Mouse (Mus musculus): ENCODE results near the gene Tas1r1.
"Not testable (repeated sequence)": the region's sequence is repeated elsewhere in the genome, so short reads cannot be mapped to it uniquely, and the experiment has no call there.

Tas1r1 gene

DNA sequence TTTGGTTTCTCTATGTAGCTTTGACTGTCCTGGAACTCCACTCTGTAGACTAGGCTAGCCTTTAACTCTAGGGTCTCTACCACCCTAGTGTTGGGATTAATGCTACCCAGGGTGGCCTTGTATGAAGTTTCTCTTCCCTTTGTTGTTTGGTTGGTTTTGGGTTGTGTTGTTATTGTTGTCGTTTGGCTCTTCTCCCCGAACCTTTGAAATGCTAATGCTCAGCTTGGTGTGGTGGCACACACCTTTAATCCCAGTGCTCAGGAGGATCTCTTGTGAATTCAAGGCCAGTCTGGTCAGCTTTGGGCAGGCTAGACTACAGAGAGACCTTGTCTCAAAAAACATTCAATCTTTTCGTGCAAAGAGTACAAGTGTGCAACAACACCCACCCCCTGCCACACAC lies 4.8 kb upstream of the Tas1r1 start:
- DNase-seq, result no peak

DNA sequence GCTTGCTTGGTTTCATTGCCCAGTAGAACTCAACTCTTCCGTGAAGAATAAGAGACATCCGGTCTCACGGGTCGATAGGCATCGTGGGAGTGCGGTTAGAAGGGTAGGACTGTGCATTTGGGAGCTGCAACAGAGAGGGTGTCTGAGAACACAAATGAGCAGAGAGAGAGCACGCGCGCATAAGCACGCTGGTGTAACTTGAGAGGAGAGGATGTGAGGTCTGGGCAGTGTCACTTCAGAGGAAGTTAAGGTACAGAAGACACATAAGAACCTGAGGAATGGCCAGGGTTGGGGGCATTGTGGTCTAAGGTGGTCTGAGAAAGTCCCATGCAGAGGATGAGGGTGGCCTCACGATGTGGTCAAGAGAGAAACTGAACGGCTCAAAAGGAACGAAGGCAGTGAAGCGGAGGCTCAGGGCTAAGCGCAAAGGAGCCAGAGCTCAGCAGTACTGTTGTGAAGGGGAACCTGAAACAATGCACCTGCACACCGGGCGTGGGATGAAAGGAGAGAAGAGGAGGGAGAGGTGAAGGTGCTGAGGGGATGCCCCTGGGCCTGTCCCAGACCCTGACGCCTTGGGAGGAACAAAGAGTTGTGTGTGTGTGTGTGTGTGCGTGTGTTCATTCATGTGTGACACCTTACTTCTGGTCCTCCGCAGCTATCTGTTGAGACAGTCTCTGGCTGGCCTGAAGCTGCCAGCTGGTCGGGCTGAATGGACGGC lies 3.7 kb upstream of the Tas1r1 start:
- no peak for DNase-seq

DNA sequence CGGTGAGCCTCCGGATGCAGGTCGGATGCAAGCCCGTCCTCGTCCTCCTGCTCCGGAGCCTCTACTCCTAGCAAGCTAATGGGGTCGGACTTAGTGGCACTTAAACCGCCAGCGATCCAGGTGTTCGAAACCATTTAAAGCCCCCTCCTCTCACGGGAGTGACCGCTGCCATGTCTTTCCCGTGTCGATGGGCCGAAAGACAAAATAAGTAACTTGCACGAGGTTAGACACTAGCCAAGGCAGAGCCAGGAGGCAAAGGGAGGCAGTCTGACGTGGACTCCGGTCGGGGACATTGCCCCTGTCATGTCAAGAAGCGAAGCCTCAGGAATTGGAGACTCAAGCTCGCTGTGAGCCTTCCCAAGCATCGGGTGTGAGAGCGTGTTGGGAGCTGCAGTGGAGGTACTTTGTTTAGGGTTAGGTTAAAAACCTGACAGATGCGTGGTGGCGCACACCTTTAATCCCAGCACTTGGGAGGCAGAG lies 1.5 kb upstream of the Tas1r1 start:
- DNase-seq, result no peak

DNA sequence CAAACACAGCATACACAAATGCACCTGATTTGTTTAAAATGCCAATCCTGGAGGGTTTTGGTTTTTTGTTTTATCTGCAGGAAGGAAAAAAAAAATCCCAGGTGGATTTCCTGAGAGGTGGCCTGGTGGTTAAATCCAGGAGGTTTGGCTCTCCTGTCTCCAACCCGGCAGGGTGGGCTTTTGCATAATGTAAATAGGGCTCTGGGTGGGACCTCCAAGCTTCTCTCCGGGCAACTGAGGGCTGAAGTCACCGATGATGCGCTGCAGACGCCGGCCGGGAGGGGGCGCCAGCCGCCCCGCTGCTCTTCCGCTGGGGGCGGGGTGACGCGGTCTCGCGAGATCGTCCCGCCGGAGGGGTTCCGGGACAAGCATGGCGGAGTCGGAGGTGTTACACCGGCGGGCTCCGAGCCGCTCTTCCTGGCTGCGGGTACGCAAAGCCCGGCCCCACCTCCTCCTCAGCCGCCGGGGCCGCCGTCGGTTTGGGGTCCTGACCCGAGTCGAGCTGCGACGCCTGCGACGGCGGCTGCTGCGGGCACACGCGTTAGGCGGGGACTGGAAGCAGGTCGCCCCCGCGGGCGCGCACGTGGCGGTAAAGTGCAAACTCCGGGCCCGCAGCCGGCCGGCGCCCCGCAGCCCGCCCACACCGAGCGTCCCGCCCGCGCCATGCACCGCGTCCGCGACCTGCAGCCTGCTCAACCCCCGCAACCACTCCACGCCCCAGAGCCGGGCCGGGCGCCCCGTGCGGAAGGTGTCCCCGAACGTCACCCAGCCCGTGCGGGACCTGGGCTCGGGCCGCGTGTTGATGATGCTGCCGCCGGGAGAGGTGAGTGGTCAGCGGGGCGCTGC lies 840 bp upstream of the Tas1r1 start, which contains the start of gene Nol9:
Gene Nol9 (plus strand): TSS at position 337 of the 846 bp plus-strand sequence.
- peak; percentile 97 to 98 for DNase-seq

DNA sequence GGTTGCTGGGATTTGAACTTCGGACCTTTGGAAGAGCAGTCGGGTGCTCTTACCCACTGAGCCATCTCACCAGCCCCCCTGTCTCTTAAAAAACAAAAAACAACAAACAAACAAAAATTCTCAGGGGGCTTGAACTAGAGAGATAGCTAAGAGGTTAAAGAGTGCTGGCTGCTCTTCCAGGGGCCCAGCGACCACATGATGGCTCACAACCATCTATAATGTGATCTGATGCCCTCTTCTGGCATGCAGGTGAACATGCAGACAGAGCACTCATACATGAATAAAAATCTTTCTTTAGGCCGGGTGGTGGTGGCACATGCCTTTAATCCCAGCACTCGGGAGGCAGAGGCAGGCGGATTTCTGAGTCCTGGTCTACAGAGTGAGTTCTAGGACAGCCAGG lies 1.9 kb downstream of the Tas1r1 start:
- not testable (repeated sequence) for DNase-seq

DNA sequence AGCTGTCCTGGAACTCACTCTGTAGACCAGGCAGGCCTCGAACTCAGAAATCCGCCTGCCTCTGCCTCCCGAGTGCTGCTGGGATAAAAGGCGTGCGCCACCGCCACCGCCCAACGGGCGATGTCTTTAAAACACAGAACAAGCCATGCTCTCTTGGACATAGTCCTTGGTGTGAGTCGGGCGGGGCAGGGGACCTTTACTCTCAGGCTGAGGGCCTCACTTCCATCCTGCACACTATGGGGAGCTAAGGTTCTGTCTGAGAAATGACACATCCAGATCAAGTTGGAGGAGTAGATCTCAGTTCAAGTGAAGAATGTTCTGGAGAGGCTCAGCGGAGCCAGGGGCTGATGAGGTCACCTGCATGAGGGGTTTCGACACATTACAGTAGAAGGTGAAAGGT lies 5.4 kb downstream of the Tas1r1 start:
- DNase-seq, result no peak

DNA sequence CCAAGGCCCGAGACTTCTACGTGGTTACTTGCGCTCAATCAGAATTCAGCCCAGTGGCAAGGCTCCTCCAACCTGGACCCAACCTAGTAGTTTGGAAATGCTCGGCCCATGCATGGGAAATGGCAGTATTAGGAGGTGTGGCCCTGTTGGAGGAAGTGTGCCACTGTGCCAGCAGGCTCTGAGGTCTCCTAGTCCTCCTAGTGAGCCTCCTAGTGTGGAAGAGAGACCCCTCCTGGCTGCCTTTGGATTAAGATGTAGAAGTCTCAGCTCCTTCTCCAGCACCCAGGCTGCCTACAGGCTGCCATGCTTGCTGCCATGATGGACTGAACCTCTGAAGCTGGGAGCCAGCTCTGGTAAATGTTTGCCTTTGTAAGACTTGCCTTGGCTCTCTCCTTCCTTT lies 8.4 kb downstream of the Tas1r1 start:
- DNase-seq, result no peak

DNA sequence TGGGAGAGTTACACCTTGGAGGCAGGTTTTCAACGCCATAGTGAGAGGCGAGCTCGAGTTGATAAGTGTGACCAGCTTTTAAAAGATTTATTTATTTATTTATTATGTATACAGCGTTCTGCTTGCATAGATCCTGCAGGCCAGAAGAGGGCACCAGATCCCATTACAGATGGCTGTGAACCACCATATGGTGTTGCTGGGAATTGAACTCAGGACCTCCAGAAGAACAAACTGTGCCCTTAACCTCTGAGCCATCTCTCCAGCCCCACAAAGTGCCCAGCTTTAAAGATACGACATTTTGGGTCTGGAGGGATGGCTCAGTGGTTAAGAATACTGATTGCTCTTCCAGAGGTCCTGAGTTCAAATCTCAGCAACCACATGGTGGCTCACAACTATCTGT lies 9.3 kb downstream of the Tas1r1 start:
- DNase-seq, result no peak

DNA sequence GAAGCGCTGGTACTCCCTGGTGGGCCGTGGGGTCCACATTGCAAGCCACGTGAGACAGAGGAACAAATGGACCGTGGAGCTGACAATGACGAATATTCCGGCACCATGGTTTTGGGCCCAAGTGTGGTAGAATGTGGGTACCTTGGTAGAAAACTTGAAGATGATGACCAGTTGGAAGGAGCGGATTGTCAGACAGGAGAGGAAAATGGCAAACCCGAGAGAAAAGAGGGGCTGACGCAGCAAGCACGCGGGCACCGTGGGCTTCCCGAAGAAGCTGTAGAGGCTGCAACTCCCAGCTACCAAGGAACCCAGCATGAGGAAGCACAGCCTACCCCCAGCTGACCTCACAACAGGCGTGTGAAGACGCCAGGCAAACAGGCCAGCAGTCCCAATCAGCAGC lies 9.9 kb downstream of the Tas1r1 start:
- no peak for DNase-seq

DNA sequence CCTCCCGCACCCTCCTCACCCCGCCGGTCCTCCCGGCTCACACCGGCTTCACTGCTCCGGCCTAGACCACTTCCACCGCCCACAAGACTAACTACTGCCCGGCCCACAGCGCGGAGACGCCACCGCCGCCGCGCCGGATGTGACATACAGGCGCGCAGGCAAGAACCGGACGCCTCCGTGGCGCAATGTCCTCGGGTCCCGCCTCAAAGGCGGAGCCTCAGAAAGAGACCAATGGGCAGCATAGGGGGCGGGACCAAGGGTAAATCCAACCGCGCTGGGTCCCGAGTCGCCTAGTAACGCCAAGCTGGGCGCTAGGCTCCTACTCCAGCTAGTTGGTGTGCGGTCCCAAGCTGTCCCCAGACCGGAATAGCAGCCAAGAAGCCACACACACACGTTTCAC lies 10.8 kb downstream of the Tas1r1 start, which contains the start of gene Zbtb48:
Gene Zbtb48 (minus strand): TSS at position 148 of the 400 bp plus-strand sequence.
- peak; percentile 96 for DNase-seq

DNA sequence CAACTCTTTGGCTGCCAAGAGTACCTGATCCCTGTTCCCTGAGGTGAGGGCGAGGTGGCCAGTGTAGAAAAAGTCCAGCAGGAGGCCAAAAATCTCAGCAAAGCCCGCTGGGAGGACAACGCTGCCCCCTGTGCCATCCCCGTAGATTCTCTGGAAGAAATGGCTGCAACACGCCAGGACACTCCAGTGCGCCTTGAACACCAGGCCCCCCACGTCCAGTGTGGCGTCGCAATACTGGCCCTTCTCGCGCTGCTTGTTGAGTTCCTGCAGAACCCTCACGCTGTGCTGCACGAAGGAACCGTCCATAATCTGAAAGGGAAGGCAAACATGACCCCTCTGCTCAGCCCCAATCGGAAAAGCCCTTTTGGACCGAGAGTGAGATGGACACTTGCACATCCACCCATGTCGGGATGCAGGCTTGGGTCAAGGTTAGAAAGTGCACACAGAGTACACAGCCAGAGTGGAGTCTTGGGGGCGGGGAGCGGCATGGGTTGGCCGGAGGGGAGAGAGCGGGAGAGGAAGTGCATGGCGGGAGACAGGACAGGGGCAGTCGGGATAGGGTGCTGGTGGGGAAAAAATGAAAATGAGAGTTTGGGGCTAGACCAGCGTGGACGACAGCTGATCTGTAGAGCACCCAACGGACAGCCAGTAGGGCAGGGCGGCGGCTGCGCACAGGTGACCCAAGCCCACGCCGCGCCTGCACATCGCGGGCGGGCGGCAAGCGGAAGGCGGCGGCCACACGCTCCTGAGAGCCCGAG lies 11.4 kb downstream of the Tas1r1 start:
- DNase-seq, result peak in 1 of 2 experiments; percentile 56

DNA sequence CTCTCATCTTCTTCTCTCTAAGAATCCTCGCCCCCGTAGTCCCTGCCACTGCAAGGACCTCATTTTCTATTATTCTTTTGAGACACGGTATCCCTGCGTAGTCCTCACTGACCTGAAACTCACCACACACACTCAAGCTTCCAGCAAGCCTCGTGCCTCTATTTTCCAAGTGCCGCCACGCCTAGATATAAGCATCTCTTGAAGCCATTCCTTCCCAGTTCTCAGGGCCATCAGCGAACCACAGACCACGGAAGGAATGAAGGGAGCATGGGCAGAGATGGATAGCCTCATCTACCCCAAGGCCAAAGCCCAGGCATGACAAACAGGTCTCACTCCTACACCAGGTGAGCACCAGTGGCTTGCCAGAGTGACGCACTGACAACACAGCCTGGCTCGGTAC lies 13.8 kb downstream of the Tas1r1 start:
- DNase-seq, result no peak

DNA sequence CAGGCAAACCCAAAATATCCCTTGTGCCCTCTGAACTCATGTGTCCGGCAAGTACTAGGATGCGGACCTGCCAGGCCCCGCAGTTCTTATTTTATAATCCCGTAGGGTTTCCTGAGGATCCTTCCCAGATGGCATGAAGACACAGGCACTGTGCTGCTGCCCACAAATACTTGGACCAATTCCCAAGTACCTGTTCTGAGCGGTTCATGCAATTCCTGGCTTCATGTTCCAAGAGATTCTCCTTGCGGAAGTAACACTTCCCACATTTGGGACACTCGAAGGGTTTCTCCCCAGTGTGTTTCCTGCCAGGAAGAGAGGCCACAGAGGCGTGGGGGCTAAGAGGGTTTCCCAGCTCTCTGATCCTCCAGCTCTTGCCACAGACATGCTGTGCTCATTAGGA lies 15.9 kb downstream of the Tas1r1 start:
- peak in 1 of 2 experiments; percentile 47 for DNase-seq

DNA sequence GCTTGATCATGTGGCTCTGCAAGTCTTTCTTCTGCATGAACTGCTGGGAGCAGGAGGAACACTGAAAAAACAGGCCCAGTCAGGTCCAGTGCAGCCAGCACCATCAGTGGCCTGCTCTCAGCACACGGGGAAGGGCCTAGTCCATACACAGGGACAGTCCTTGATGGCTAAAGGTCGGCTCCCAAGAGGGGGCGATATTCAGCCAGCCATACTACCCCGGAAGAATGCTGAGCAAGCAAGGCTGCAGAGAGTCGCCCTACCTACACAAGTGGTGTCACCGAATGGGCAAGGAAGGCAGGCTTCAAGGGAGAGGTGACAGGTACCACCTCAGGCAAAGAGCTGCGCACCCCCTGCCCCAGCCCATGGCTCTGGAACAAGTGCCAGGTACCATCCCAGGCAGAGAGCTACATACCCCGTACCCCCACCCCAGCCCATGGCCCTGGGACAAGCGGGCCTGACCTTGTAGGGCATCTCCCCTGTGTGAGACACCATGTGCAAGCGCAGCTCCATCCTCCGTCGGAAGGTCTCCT lies 16.7 kb downstream of the Tas1r1 start:
- no peak for DNase-seq

DNA sequence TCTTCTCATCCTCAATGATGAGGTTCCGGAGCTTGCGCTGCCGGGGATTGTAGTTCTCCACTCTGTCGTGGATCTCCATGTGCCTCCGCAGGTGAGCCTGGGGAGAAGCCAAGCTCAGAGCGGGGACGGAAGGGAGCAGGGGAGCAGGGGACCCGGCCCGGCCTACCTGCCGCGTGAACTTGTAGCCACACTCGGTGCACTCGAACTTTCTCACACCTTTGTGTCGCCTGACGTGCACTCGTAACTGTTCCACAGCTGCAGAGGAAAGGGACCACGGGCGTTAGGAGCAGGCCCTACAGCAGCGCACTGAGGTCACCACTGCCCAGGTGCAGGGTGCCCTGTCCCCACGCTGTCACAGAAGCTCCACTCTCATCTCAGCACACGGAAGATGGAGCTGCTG lies 18.3 kb downstream of the Tas1r1 start:
- DNase-seq, result no peak

DNA sequence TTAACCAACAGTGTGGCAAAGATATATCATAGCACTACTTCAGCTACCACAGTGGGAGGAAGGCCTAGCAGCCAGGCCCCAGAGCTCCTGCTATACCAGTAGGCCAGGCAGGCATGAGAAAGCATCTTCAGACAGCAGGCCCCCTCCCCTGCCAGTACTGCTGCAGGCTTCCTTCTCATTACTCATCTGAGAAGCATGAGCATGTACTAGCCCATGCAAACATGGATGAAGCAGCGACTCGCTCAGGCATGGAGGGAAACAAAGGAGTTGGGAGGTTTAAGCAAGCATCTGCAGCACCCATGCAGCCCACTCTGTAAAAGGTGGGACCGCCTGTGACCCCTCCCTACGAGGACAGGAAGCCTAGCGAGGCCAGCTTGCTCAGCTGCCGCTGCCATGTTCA lies 19.3 kb downstream of the Tas1r1 start:
- no peak for DNase-seq

DNA sequence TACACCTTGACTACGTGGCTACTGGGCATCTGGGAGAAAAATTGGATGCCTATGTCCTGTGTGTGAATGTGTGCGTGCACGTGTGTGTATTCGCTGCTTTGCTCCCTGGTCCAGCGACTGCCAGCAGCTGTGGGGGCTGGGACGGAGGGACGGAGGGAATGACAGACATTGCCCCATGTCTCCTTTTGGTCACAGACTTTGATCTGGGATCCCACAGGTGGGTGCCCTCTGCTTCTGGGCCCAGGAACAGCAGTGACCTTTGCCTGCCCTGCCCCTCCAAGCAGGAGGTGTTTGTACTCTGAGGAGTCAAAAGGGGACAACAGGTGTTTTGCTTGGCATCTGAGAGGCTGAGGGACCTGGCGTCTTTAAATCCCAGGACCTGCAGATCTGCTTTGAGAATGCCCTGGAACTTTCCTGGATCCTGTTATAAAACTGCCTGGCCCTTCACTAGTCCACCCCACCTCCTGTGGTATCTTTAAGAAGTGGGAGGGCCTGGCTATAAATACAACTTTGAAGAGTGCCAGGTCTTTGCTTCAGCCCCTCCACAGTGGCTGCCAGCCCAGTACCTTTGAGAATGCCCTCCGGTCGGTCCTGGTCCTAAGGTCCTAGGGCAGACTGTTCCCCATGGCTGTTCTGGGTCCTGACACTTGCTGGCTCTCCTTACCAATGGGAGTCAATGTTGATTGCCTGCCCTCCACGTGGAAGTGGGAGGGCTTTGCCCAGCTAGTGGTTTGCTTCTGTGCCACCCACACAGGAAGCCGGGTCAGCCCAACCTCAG lies 25.1 kb downstream of the Tas1r1 start:
- peak in 1 of 2 experiments; percentile 16 for DNase-seq

DNA sequence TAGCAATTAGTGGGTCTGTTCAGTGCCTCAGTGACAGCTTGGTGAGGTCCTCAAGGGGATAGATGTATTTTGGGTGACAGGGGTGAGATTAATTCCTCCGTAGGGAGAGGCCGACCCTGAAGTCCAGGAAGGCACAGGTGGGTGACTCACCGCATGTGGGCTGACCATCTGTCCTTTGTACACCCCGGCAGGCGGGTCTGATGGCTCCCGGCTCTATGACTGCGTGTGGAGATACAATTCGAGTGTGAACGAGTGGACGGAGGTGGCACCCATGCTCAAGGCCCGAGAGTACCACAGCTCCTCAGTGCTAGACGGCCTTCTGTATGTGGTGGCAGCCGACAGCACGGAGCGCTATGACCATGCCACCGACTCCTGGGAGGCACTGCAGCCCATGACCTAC lies 26.3 kb downstream of the Tas1r1 start:
- no peak for DNase-seq

DNA sequence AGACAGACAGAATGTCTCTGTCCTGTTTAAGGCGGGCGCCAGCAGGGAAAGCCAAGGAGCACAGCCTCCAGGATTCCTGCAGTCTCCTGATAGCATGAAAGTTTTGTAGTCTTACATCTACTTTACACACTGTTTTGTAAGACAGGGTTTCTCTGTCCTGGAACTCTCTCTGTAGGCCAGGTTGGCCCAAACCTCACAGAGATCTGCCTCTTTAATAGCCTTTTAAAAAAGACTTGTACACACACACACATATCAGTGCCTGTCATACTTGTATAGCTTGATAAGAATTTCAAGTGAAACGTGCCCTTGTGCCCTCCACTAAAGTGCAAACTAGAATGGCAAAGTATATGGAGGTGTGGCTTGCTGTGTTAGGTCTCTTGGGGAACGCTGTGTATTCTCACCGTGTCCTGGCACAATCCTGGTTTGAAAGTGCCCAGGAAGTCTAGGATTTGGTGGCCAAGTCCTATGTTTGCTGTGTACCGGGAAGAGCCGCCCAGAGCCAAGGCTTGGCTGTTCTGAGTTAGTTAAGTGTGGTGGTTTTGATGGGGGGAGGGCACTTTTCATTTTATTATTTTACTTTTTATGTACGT lies 27.1 kb downstream of the Tas1r1 start:
- DNase-seq, result no peak

DNA sequence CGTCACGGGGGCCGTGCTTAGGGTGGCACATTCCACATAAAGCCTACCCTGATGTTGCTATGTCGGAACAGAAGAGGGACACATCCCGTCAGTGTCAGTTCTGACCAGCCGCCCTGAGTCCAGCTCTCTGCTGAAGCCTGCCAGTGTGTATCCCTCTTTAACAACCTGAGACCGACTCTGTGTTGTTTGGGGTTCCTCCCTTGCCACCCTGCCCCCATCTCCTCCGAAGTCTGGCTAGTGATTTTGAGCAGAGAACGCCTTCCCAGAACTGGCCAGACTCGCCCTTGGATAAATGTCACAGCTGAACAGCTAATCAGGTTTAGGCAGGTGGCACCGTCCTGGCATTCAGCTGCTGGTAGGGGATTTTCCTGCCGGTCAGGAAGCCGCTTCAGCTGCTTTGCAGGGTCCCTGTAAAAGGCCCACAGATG lies 27.6 kb downstream of the Tas1r1 start:
- peak; percentile 52 to 66 for DNase-seq

DNA sequence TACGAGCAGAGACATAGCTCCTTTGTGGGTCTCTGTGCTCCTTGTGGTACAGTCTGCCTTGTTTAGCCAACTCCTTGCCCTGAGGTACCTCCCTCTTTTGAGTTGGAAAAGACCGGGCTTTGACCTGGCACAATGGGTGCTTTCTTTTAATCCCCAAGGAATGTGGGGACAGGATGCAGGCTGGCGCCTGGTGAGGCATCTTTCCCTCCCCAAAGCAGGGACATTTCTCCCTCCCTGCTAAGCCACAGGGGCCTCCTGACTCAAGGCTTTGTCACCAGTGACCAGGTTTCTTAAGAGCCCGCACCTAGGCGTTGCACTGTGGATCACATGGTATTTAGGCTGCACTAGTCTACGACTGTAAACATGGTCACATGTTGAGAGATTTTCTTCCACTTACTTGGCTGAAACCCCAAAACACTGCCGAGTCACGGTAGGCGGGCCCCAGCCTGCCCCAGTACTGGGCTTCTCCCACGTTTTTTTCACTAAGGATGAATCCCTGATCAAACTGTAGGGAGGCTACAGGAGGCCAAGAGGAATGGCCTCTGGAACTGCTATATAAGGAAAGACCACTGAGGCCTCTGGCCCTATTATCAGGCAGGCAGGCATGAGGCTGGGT lies 28.2 kb downstream of the Tas1r1 start:
- DNase-seq, result no peak
